ENCODE assay signal across 21 mouse cellular contexts in the genomic region with DNA sequence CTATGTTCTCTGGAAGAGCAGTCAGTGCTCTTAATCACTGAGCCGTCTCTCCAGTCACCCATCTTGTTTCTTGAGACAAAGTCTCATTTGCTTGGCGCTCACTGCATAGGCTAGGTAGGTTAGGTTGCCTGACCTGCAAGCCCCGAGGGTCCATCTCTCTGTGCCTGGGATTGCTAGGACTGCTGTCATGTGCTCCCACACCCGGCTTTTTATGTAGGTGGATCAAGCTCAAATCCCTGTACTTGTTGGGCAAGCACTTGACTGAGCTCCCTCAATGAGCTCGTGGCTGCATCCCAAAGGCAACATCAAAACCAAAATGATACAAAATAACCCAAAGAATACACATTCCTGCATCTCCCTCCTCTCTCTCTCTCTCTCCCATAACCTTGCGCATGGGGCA. TPM values are rescaled to one million over a fixed set of nuclear protein-coding genes. Genes with fewer than 3 reads are reported as not detected.
DNase-seq lines count a peak whose midpoint lies in the region; ATAC-seq and TF ChIP-seq lines count a peak whose summit lies in the region.
"Had no signal": no experiment of that assay in that cellular context is flagged by ENCODE, and none has a peak within 500 bp of the region (broad histone marks: within the 10 kb centered on the region; RNA-seq: fewer than 3 reads in every experiment).

No protein-coding gene starts in this region.

- no peak for TF ChIP-seq POLR2A in testis, adult 2 months (IDR thresholded peaks at IDR 0.05; ENCODE audit: control insufficient read depth, low read depth, low read length)

- H3K9me3 ChIP-seq in heart, embryonic 10.5 days: no peaks in the 10 kb centered on the region
- H3K9me3 ChIP-seq in forebrain, embryonic 13.5 days (replicated peaks): no peaks in the 10 kb centered on the region

- H3K36me3 ChIP-seq in heart, embryonic 10.5 days: peaks cover 6% of the 10 kb centered on the region
- no peaks in the 10 kb centered on the region for H3K36me3 ChIP-seq in testis, adult 2 months (ENCODE audit: control insufficient read depth, insufficient read depth, low read length)
- 0 out of 2 replicates have a peak, but pooled peaks cover 4% of the 10 kb centered on the region for H3K36me3 ChIP-seq in forebrain, embryonic 13.5 days (ENCODE audit: poor library complexity, severe bottlenecking)

- H3K27ac ChIP-seq in heart, embryonic 10.5 days: no peak overlapping the region
- peak overlapping the region; percentile 34; the same call in 1 of the 2 replicates for H3K27ac ChIP-seq in testis, adult 2 months (ENCODE audit: control insufficient read depth, insufficient read depth, low read depth, low read length)
- no peak overlapping the region for H3K27ac ChIP-seq in forebrain, embryonic 13.5 days

- DNase-seq in heart, adult 11 months: peak; percentile 78
- no peak for DNase-seq in heart, embryonic 10.5 days (ENCODE audit: low spot score)
- DNase-seq in testis, postnatal 10 days (ENCODE audit: low spot score): no peak
- peak; percentile 84 for DNase-seq in fat pad, adult 2 months (ENCODE audit: extremely low read depth, low read depth, low spot score)
- peak; percentile 73 for DNase-seq in gonadal fat pad, adult 2 months (ENCODE audit: low read depth)
- DNase-seq in frontal cortex, adult 2 months (ENCODE audit: extremely low spot score in 1 of 2, low spot score in 1 of 2): no peak
- DNase-seq: adrenal gland, adult 2 months; adrenal gland, adult 8-10 months; adrenal gland, postnatal 10 days; adrenal gland, postnatal 14 days; adrenal gland, postnatal 25 days; adrenal gland, postnatal 36 days; B cell, adult 2 months; cerebellum, adult 11 months; cerebellum, adult 11-12 months had no signal

- 85% methylated on average over 6 of the region's 6 CpGs for WGBS in heart, embryonic 10.5 days
- WGBS in forebrain, embryonic 13.5 days: 89% methylated on average over 6 of the region's 6 CpGs

- no peak for ATAC-seq in forebrain, embryonic 13.5 days
- ATAC-seq: activated CD4-positive, CD25-positive, alpha-beta regulatory T cell, adult 4 months; CD4-positive, CD25-positive, alpha-beta regulatory T cell, adult 4 months; Patski had no signal

- no peak overlapping the region for H3K4me2 ChIP-seq in forebrain, embryonic 13.5 days

- H3K4me1 ChIP-seq in heart, embryonic 10.5 days: peaks cover 15% of the 10 kb centered on the region
- peaks cover 14% of the 10 kb centered on the region for H3K4me1 ChIP-seq in testis, adult 2 months (ENCODE audit: control insufficient read depth, insufficient read depth, low read length)
- H3K4me1 ChIP-seq in forebrain, embryonic 13.5 days: no peaks in the 10 kb centered on the region

- TF ChIP-seq CTCF in testis, adult 2 months (IDR thresholded peaks at IDR 0.05; ENCODE audit: control insufficient read depth, insufficient read depth, insufficient replicate concordance, low read depth, low read length): no peak

- H3K27me3 ChIP-seq in heart, embryonic 10.5 days (ENCODE audit: insufficient read depth, poor library complexity, severe bottlenecking): no peaks in the 10 kb centered on the region
- H3K27me3 ChIP-seq in testis, adult 2 months (ENCODE audit: control insufficient read depth, insufficient read depth, low read length): no peaks in the 10 kb centered on the region
- H3K27me3 ChIP-seq in forebrain, embryonic 13.5 days: no peaks in the 10 kb centered on the region
- H3K27me3 ChIP-seq: CH12.LX, Patski had no signal

- H3K4me3 ChIP-seq in heart, embryonic 10.5 days: no peak overlapping the region
- no peak overlapping the region for H3K4me3 ChIP-seq in testis, adult 2 months (ENCODE audit: control insufficient read depth, low read depth, low read length)
- no peak overlapping the region for H3K4me3 ChIP-seq in forebrain, embryonic 13.5 days

- no peak overlapping the region for H3K9ac ChIP-seq in forebrain, embryonic 13.5 days

RNA-seq across cellular contexts. Expression of a gene that starts 9.0 kb away (rescaled TPM):
- 50.8 and 60.3 TPM in 2 replicates for polyA plus RNA-seq in heart, embryonic 10.5 days (2016; fragmentation: Nextera tagmentation; extraction: Ambion mirVana)
- polyA plus RNA-seq in testis, adult 2 months (2012; rRNA removed): 212 and 340 TPM in 2 replicates
- polyA plus RNA-seq in gonadal fat pad, adult 2 months (2012; rRNA removed): 118 and 181 TPM in 2 replicates
- polyA plus RNA-seq in forebrain, embryonic 13.5 days (2015; fragmentation: Nextera tagmentation; extraction: Ambion mirVana): 72.2 and 85.3 TPM in 2 replicates
- 78.0 and 85.3 TPM in 2 replicates for polyA plus RNA-seq in frontal cortex, adult 2 months (2012; rRNA removed)

RNA-seq across cellular contexts. Expression of a gene that starts 9.4 kb away (rescaled TPM):
- 2.3 TPM in 2 replicates for polyA plus RNA-seq in heart, embryonic 10.5 days (2016; fragmentation: Nextera tagmentation; extraction: Ambion mirVana)
- 94.5 and 95.7 TPM in 2 replicates for polyA plus RNA-seq in testis, adult 2 months (2012; rRNA removed)
- polyA plus RNA-seq in gonadal fat pad, adult 2 months (2012; rRNA removed): 1.3 and 2.1 TPM in 2 replicates
- polyA plus RNA-seq in forebrain, embryonic 13.5 days (2015; fragmentation: Nextera tagmentation; extraction: Ambion mirVana): 5.4 and 5.7 TPM in 2 replicates
- 7.8 and 8.9 TPM in 2 replicates for polyA plus RNA-seq in frontal cortex, adult 2 months (2012; rRNA removed)

Comparison
In these comparisons a context has a peak if more than half of its experiments do, and no peak if none do; other contexts are left out.
1. DNase-seq: peak in heart, adult 11 months (single experiment), fat pad, adult 2 months (single experiment) and gonadal fat pad, adult 2 months (single experiment); none in heart, embryonic 10.5 days (single experiment), testis, postnatal 10 days (single experiment) and frontal cortex, adult 2 months (0 of 2).